9 mouse cellular contexts compared by ENCODE assay signal in genomic region chr11:98936170-98936569, GRCm38 (mm10). TPM values are rescaled to one million over a fixed set of nuclear protein-coding genes. Genes with fewer than 3 reads are reported as not detected.
A peak's percentile ranks its signal among the peaks of the same experiment; 100 is the strongest.
DNase-seq lines count a peak whose midpoint lies in the region; ATAC-seq and TF ChIP-seq lines count a peak whose summit lies in the region.
"Had no signal": no experiment of that assay in that cellular context is flagged by ENCODE, and none has a peak within 500 bp of the region (broad histone marks: within the 10 kb centered on the region; RNA-seq: fewer than 3 reads in every experiment).

No protein-coding gene starts in this region.

- no peaks in the 10 kb centered on the region for H3K9me3 ChIP-seq in hindbrain, embryonic 15.5 days
- H3K9me3 ChIP-seq in liver, embryonic 12.5 days (replicated peaks): no peaks in the 10 kb centered on the region
- no peaks in the 10 kb centered on the region for H3K9me3 ChIP-seq in neural tube, embryonic 12.5 days

- 3% methylated on average over 29 of the region's 29 CpGs for WGBS in hindbrain, embryonic 15.5 days
- WGBS in liver, embryonic 12.5 days (ENCODE audit: insufficient replicate concordance): 8% methylated on average over 29 of the region's 29 CpGs
- 2% methylated on average over 29 of the region's 29 CpGs for WGBS in neural tube, embryonic 12.5 days

- H3K36me3 ChIP-seq in C2C12 (ENCODE audit: control insufficient read depth, insufficient read depth): no peaks in the 10 kb centered on the region
- H3K36me3 ChIP-seq in hindbrain, embryonic 15.5 days: no peaks in the 10 kb centered on the region
- no peaks in the 10 kb centered on the region for H3K36me3 ChIP-seq in liver, embryonic 12.5 days
- no peaks in the 10 kb centered on the region for H3K36me3 ChIP-seq in neural tube, embryonic 12.5 days

- H3K9ac ChIP-seq in hindbrain, embryonic 15.5 days: no peak overlapping the region; the same call in 1 of the 2 replicates
- H3K9ac ChIP-seq in liver, embryonic 12.5 days: peak overlapping the region; percentile 73; the same call in 1 of the 2 replicates
- H3K9ac ChIP-seq in neural tube, embryonic 12.5 days: peak overlapping the region; percentile 55

- DNase-seq in adipocyte (ENCODE audit: low spot score): peak; percentile 87
- peak; percentile 90 for DNase-seq in gastrocnemius, adult 2 months
- DNase-seq in left cerebral cortex, postnatal 25 days (ENCODE audit: low spot score in 2 of 2): no peak

- peaks cover 55% of the 10 kb centered on the region for H3K79me2 ChIP-seq in C2C12 (ENCODE audit: control insufficient read depth, insufficient read depth)

- H3K79me3 ChIP-seq in C2C12 (ENCODE audit: low read depth): peaks cover 36% of the 10 kb centered on the region

- no peak for TF ChIP-seq CTCF in C2C12 (IDR thresholded peaks at IDR 0.05; ENCODE audit: control insufficient read depth, insufficient read depth, insufficient read length)
- no peak for TF ChIP-seq CTCF in gastrocnemius, adult 2 months (IDR thresholded peaks at IDR 0.05)

- intact Hi-C loops in gastrocnemius, adult 2 months (cut with DNase I): loop anchor here (2.0 kb wide), 1 partner anchor 27 kb away; no protein-coding TSS in a partner anchor
- intact Hi-C loops in left cerebral cortex, postnatal 25 days (cut with DNase I): no loop called here

- H3K27me3 ChIP-seq in C2C12 (ENCODE audit: control insufficient read depth, insufficient read depth, insufficient read length): no peaks in the 10 kb centered on the region
- H3K27me3 ChIP-seq in hindbrain, embryonic 15.5 days: no peaks in the 10 kb centered on the region
- peaks cover 99% of the 10 kb centered on the region for H3K27me3 ChIP-seq in liver, embryonic 12.5 days (replicated peaks)
- H3K27me3 ChIP-seq in neural tube, embryonic 12.5 days (replicated peaks): no peaks in the 10 kb centered on the region

- peak overlapping the region; percentile 60 for H3ac ChIP-seq in C2C12 (ENCODE audit: control insufficient read depth, insufficient read length, low read depth)

- peaks cover 73% of the 10 kb centered on the region for H3K4me1 ChIP-seq in hindbrain, embryonic 15.5 days (replicated peaks)
- H3K4me1 ChIP-seq in liver, embryonic 12.5 days: peaks cover 74% of the 10 kb centered on the region
- H3K4me1 ChIP-seq in neural tube, embryonic 12.5 days: peaks cover 79% of the 10 kb centered on the region

- peak overlapping the region; percentile 92 for H3K27ac ChIP-seq in gastrocnemius, adult 2 months
- H3K27ac ChIP-seq in hindbrain, embryonic 15.5 days (replicated peaks): no peak overlapping the region
- H3K27ac ChIP-seq in liver, embryonic 12.5 days: no peak overlapping the region
- H3K27ac ChIP-seq in neural tube, embryonic 12.5 days: no peak overlapping the region

- H3K4me3 ChIP-seq in C2C12 (ENCODE audit: insufficient read depth, poor library complexity, severe bottlenecking): peak overlapping the region; percentile 77
- H3K4me3 ChIP-seq in gastrocnemius, adult 2 months: peak overlapping the region; percentile 97
- H3K4me3 ChIP-seq in hindbrain, embryonic 15.5 days: peak overlapping the region; percentile 71
- peak overlapping the region; percentile 64 for H3K4me3 ChIP-seq in liver, embryonic 12.5 days
- H3K4me3 ChIP-seq in neural tube, embryonic 12.5 days: peak overlapping the region; percentile 61

- no peak for ATAC-seq in hindbrain, embryonic 15.5 days (ENCODE audit: low FRiP score, low read depth)
- ATAC-seq in liver, embryonic 12.5 days: no peak
- ATAC-seq in neural tube, embryonic 12.5 days (ENCODE audit: low FRiP score, low read depth): no peak
- ATAC-seq in frontal cortex, adult (ENCODE audit: low TSS enrichment): no peak

- peak overlapping the region; percentile 98 for H3K4me2 ChIP-seq in hindbrain, embryonic 15.5 days
- peak overlapping the region; percentile 94 for H3K4me2 ChIP-seq in liver, embryonic 12.5 days
- peak overlapping the region; percentile 93 for H3K4me2 ChIP-seq in neural tube, embryonic 12.5 days (replicated peaks)

TF ChIP-seq in C2C12, 6 proteins besides CTCF, POLR2A, EP300 and RAD21:
- TF ChIP-seq MAX (IDR thresholded peaks at IDR 0.05) (peak; percentile 72), MYOD1 (IDR thresholded peaks at IDR 0.05; ENCODE audit: control insufficient read depth, insufficient read length, low read depth) (no peak)
TF ChIP-seq in C2C12: peak in this region for 1.

RNA-seq across cellular contexts. Expression of gene Rara, which starts 8.6 kb away (rescaled TPM):
- polyA plus RNA-seq in C2C12 (2012; fragmentation: generic; extraction: Trizol): 31.9 TPM
- total RNA-seq in gastrocnemius, adult 2 months (2021): 10 to 100 TPM; 10.2 to 12.4 TPM
- 11.4 and 16.8 TPM in 2 replicates for polyA plus RNA-seq in hindbrain, embryonic 15.5 days (2015; fragmentation: Nextera tagmentation; extraction: Ambion mirVana)
- polyA plus RNA-seq in liver, embryonic 12.5 days (2016; fragmentation: Nextera tagmentation; extraction: Ambion mirVana): 6.8 and 7.1 TPM in 2 replicates
- 51.1 and 52.5 TPM in 2 replicates for polyA plus RNA-seq in neural tube, embryonic 12.5 days (2016; fragmentation: Nextera tagmentation; extraction: Ambion mirVana)
- 10 to 100 TPM in 1 of 2 experiments, 1 to 10 TPM in 1; 9.4 to 12.1 TPM for total RNA-seq in left cerebral cortex, postnatal 25 days (2021)

RNA-seq across cellular contexts. Expression of gene Cdc6, which starts 28.6 kb away (rescaled TPM):
- polyA plus RNA-seq in C2C12 (2012; fragmentation: generic; extraction: Trizol): 24.1 TPM
- under 1 TPM in 1 of 2 experiments, not detected in 1; 0.11 TPM for total RNA-seq in gastrocnemius, adult 2 months (2021)
- 5.5 and 6.0 TPM in 2 replicates for polyA plus RNA-seq in hindbrain, embryonic 15.5 days (2015; fragmentation: Nextera tagmentation; extraction: Ambion mirVana)
- 86.5 and 89.9 TPM in 2 replicates for polyA plus RNA-seq in liver, embryonic 12.5 days (2016; fragmentation: Nextera tagmentation; extraction: Ambion mirVana)
- polyA plus RNA-seq in neural tube, embryonic 12.5 days (2016; fragmentation: Nextera tagmentation; extraction: Ambion mirVana): 18.4 and 19.2 TPM in 2 replicates
- total RNA-seq in left cerebral cortex, postnatal 25 days (2021): under 1 TPM; 0.21 to 0.60 TPM

RNA-seq across cellular contexts. Expression of gene Gjd3, which starts 46.6 kb away (rescaled TPM):
- polyA plus RNA-seq in C2C12 (2012; fragmentation: generic; extraction: Trizol): not detected
- not detected for total RNA-seq in gastrocnemius, adult 2 months (2021)
- polyA plus RNA-seq in hindbrain, embryonic 15.5 days (2015; fragmentation: Nextera tagmentation; extraction: Ambion mirVana): 1.8 and 3.1 TPM in 2 replicates
- not detected in 2 replicates for polyA plus RNA-seq in liver, embryonic 12.5 days (2016; fragmentation: Nextera tagmentation; extraction: Ambion mirVana)
- 1.8 and 2.0 TPM in 2 replicates for polyA plus RNA-seq in neural tube, embryonic 12.5 days (2016; fragmentation: Nextera tagmentation; extraction: Ambion mirVana)
- total RNA-seq in left cerebral cortex, postnatal 25 days (2021): 1 to 10 TPM; 2.9 to 3.0 TPM
- total RNA-seq: neutrophil, adult 5-6 weeks had no signal

Comparison
In these comparisons a context has a peak if more than half of its experiments do, and no peak if none do; other contexts are left out.
1. DNase-seq: peak in adipocyte (single experiment) and gastrocnemius, adult 2 months (single experiment); none in left cerebral cortex, postnatal 25 days (0 of 2).
2. Peak in every context shown above with its lines, with median percentiles within 50 percentile points of each other: H3K4me3 ChIP-seq and H3K4me2 ChIP-seq.